Mouse (Mus musculus): ENCODE data around the gene Zfp110. TPM values are rescaled to one million over a fixed set of nuclear protein-coding genes. Genes with fewer than 3 reads are reported as not detected.

Zfp110 gene
- 32.5 and 41.6 TPM in 2 replicates for total RNA-seq (2023)

DNA sequence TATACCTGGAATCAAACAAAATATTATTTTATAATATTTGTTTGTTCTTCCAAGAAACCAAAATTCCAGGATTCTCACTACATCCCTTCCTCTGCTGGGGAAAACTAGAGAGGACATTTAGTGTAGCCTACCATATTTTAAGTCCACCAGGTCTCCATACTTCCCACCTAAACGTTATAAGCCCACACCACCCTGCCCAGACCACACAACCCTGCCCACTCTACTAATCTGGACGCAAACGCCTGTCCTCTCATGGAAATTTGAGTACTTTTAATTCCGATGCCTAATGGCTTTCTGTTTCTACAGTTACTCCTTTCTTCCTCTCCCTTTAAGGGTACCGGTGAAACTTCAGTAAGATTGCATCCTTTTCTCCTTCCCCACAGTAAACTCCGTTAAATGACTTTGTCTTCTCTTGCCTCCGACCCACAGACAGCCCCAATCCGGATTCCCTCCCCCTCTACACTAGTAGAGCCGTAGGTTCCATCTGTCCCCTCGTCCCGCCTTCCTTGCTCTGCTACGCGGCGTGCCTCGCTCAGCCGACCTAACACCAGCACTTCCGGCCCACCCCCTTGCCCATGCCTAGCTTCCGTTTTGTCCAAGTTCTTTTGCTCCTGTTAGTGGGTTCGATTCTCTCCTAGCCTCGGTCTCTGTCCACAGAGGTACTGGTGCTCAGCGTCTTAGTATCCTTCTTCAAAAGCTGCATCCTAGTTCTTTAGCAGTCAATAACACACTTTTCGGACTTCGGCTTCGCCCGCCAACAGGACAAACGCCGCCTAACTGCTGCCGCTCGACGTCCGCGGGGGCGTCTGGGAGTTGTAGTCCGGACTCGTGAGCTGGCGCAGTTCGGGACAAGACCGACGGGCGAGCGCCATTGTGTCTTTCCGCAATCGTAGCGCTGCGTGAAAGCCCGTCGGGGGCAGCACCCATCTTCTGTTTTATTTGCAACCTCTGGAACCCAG is at the start of gene Zfp110:
Gene Zfp110, plus strand, starts transcription at position 600 of the 959 bp plus-strand sequence.

GRCm38 (mm10) chr7:12802866-12803726 is 31.5 kb upstream of the Zfp110 start, which contains the start of gene Zscan18:
Gene Zscan18 (minus strand): TSS chr7:12803635.

DNA sequence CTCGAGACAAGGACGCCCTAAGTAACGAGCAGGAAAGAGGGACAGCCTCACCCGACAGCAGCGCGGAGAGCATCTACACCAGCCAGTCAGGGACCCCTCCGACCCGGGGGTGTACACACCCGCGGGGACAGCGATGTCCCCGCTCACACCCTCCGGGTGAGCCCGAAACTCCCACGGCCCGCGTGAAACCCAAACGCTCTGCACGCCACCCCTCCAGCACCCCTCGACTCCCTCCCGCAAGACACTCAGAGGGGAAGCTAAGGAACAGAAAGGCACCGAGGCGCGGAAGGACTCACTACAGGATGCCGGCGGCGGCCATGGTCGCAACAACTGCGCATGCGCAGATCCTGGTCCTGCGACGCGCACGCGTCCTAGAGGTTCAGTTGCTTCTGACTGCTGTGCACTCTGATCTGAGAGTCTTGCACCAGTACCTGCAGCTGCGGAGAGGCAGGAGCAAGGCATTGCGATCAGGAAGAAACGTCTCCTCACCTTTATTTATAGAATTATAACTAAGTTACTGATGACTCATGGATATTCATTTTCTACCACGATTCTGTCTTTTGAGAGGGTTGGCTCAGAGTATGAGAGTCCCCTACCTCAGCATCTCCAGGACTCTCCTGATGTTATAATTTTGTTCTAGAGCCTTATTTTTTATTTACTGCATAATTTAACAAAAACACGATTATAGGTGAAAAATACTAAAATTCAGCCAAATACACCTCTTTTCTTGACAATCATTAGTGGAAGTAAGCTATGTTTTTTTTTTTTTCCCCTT is 15.9 kb upstream of the Zfp110 start, which contains the start of gene Zfp329:
Gene Zfp329, minus strand, starts transcription at position 338 of the 775 bp plus-strand sequence.

DNA sequence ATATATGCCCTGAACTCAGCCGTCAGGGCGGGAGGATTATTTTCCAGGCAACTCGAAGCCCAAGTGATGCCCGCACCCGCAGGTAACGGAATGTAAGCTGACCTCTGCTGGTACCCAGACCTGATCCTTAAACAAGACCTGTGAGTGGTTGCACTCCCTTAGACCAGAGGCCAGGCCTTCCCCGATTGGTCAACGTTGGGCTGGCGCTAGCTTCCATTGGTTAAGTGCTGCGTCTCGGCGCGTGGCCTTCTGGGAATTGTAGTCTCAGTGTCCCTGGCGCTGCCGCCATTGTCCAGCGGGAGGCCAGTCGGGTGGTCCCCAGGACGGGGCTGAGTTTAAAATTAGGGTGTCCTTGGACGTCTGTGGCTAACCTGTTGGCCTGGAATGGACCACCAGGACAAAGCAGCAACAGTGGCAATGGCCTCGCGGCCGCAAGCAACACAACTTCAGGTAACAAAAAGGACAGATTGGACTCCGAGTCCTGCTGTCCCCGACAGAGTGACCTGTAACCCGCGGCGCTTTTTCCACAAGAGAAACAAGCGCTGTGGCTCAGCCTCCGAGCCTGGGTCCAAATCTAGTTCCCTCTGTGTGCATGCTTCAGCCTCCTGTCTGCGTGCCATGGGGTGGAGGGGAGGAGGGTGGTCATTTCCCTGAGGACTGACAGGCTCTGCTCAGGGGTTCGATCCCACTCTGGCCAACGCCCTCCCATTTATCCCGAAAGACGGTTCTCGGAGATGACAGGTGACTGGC is 46.5 kb downstream of the Zfp110 start, which contains the start of gene Zfp128:
Gene Zfp128, plus strand, starts transcription at position 267 of the 750 bp plus-strand sequence.

GRCm38 (mm10) chr7:12897655-12898410 is 63.3 kb downstream of the Zfp110 start, which contains the start of gene Zscan22:
Gene Zscan22 (plus strand): TSS chr7:12897815.

Other genes with a start within 250 kb of the Zfp110 start
- gene Vmn2r53, start 226.0 kb upstream of the Zfp110 start, total RNA-seq (2023): 0.06 TPM in 1 of 2 replicates, not detected in the other
- not detected in 2 replicates for gene Vmn2r54, start 194.4 kb upstream of the Zfp110 start, total RNA-seq (2023)
- not detected in 2 replicates for gene Vmn2r55, start 149.8 kb upstream of the Zfp110 start, total RNA-seq (2023)
- not detected in 2 replicates for gene Vmn2r56, start 99.8 kb upstream of the Zfp110 start, total RNA-seq (2023)
- 3.3 and 4.4 TPM in 2 replicates for gene Zscan18, start 31.1 kb upstream of the Zfp110 start, total RNA-seq (2023)
- gene Zfp329, start 15.9 kb upstream of the Zfp110 start, total RNA-seq (2023): 1.8 and 2.1 TPM in 2 replicates
- 0.45 and 1.1 TPM in 2 replicates for gene Zfp128, start 46.4 kb downstream of the Zfp110 start, total RNA-seq (2023)
- 2.9 and 3.7 TPM in 2 replicates for gene Zscan22, start 63.1 kb downstream of the Zfp110 start, total RNA-seq (2023)
- 543 and 561 TPM in 2 replicates for gene Rps5, start 87.5 kb downstream of the Zfp110 start, total RNA-seq (2023)
- gene Rnf225, start 92.7 kb downstream of the Zfp110 start, total RNA-seq (2023): 0.27 TPM in 1 of 2 replicates, not detected in the other
- 1.2 and 2.7 TPM in 2 replicates for gene Zfp324, start 131.1 kb downstream of the Zfp110 start, total RNA-seq (2023)
- gene Zfp446, start 143.1 kb downstream of the Zfp110 start, total RNA-seq (2023): 0.88 and 1.3 TPM in 2 replicates
- gene Slc27a5, start 163.4 kb downstream of the Zfp110 start, total RNA-seq (2023): not detected in 2 replicates
- gene Trim28, start 164.4 kb downstream of the Zfp110 start, total RNA-seq (2023): 109 and 164 TPM in 2 replicates
- 8.1 and 11.8 TPM in 2 replicates for gene Zbtb45, start 175.3 kb downstream of the Zfp110 start, total RNA-seq (2023)
- 143 and 163 TPM in 2 replicates for gene Chmp2a, start 200.0 kb downstream of the Zfp110 start, total RNA-seq (2023)
- 67.7 and 84.0 TPM in 2 replicates for gene Ube2m, start 203.5 kb downstream of the Zfp110 start, total RNA-seq (2023)
- gene Mzf1, start 220.0 kb downstream of the Zfp110 start, total RNA-seq (2023): 1.1 and 1.4 TPM in 2 replicates